Mouse (Mus musculus) liver, embryonic 12.5 days (tissue): ENCODE measurements at regions not wholly inside any gene's neighbourhood (a gene's known extent, or its start where the extent isn't known, plus 50 kb on each side); places are given as distances from the start of the nearest gene placed in this dataset.

Source experiments
- ATAC-seq: fragments of 200-750 bp; cut with Nextera tagmentation; 2 replicates; pipeline ENCODE4 v1.8.0; 2017; ENCODE audit warnings: moderate number of reproducible peaks, mild to moderate bottlenecking, moderate library complexity
- H3K27ac ChIP-seq: fragments of 300-500 bp; sonication (generic); 2 replicates; pipeline ENCODE4 v1.5.1; 2016; ENCODE audit warnings: mild to moderate bottlenecking
- H3K27me3 ChIP-seq: fragments of 300-500 bp; sonication (generic); replicated peaks from 2 replicates; pipeline ENCODE4 v1.6.1; 2016; ENCODE audit warnings: mild to moderate bottlenecking, moderate library complexity
- H3K36me3 ChIP-seq: fragments of 300-500 bp; sonication (generic); 2 replicates; pipeline ENCODE4 v1.6.1; 2016; ENCODE audit warnings: mild to moderate bottlenecking, moderate library complexity
- H3K4me1 ChIP-seq: fragments of 300-500 bp; sonication (generic); 2 replicates; pipeline ENCODE4 v1.6.1; 2016
- H3K4me2 ChIP-seq: fragments of 300-500 bp; sonication (generic); 2 replicates; pipeline ENCODE4 v1.6.1; 2016; ENCODE audit warnings: mild to moderate bottlenecking, moderate library complexity
- H3K4me3 ChIP-seq: fragments of 300-500 bp; sonication (generic); 2 replicates; pipeline ENCODE4 v1.5.1; 2016; ENCODE audit warnings: mild to moderate bottlenecking, moderate library complexity
- H3K9ac ChIP-seq: fragments of 300-500 bp; sonication (generic); 2 replicates; pipeline ENCODE4 v1.6.1; 2016; ENCODE audit warnings: mild to moderate bottlenecking, moderate library complexity
- H3K9me3 ChIP-seq: fragments of 300-500 bp; sonication (generic); replicated peaks from 2 replicates; pipeline ENCODE4 v1.6.1; 2016; ENCODE audit warnings: mild to moderate bottlenecking, moderate library complexity
- WGBS: fragments of 180-500 bp; shearing (Covaris S2); methylation state at CpG from one replicate; pipeline ENCODE4 v1.1.7; 2016; ENCODE audit not compliant: insufficient replicate concordance; 5-methylcytosine and 5-hydroxymethylcytosine counted together

DNA sequence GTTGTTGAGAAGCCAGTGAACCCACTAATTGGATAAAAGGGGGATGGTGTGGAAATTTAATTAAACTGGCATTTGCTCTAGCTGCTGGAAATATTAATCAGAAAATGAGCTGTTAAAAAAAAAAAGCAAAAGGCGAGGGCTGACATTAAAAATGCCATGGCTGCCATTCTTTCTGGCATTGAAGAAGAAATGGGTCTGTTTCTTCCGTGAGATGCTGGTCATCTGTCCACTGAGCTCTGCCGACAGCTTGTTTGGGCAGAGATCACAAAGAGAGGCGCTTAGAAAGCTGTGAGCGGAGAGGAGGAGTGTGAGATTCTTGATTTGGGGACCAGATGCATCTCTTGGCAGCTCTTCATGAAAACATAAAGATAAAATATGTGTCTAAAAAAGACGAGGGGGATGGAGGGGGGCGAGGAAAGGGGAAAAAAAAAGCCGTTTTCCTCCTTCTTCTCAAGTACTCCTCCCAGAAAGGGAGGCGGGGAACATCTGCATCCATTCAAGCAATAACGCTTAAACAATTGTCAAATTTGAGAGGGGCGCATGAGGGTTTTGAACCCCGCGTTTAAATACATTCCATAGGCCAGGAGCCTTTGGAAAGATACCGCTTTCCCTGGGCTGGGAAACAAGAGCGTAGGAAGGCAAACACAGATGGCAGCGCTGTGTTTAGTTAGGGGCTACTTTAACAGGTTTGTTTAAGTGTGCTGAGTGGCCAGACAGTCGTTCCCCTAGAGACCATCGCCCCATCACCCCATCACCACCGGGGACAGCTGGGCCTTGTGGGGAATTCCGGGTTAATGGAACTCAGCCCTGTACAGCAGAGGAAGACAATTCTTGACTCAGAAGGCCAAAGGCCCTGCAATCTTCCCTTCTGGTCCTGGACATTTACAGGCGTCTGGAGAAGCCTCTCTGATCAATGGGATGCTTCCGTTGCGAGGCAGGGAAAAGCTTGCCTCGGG lies 109.2 kb upstream of the Slit3 start:
- Histone ChIP-seq H3K9me3 (no peaks in the 10 kb centered on the region), H3K27ac (no peak overlapping the region), H3K36me3 (no peaks in the 10 kb centered on the region), H3K4me2 (no peak overlapping the region), H3K4me1 (no peaks in the 10 kb centered on the region), H3K9ac (no peak overlapping the region), H3K27me3 (0 out of 2 replicates have a peak, but pooled peaks cover 5% of the 10 kb centered on the region), H3K4me3 (no peak overlapping the region)
- ATAC-seq, result no peak
- 55% methylated on average over 24 of the region's 24 CpGs for WGBS

DNA sequence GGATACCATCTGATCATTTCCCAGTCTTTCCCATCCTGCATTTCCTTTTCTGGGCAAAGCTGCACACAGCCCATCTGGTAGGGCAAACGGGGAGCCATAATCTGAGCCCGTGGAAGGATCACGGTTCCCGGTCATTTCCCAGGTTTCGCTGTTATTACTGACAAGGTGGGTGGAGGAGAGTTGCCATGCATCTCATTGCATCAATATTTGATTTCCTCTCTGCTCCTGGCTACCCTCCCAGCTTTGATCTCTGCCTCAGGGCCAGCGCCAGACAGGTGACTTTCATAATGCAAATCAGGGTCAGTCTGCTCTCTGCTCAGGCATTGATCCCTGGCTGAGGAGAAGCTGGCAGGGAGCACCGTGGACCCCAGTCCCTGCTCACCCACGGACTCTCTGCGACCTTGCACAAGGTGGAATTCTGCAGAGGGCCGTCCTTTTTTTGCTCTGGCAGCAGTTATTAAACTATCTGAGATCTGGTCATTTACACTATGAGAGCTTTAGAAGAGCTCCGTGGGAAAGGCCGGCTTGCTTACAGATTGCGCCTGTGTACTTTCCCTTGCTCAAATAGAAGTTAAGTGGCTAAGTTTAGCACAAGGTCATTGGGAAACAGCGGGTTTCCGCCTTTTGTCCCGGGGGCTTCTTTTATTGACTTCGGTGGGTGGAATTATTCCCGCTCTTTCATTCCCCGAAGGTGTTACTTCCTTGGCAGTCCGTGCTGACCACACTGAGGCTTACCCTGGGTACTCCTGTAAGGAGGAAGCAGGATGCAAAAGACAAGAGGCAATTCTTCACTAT lies 114.1 kb upstream of the Slit3 start:
- Histone ChIP-seq H3K36me3 (no peaks in the 10 kb centered on the region), H3K27me3 (0 out of 2 replicates have a peak, but pooled peaks cover 5% of the 10 kb centered on the region), H3K4me2 (peak overlapping the region; percentile 23), H3K9ac (no peak overlapping the region), H3K27ac (no peak overlapping the region), H3K9me3 (no peaks in the 10 kb centered on the region), H3K4me1 (0 out of 2 replicates have a peak, but pooled peaks cover 6% of the 10 kb centered on the region), H3K4me3 (no peak overlapping the region)
- ATAC-seq, result peak; percentile 59
- WGBS, result 24% methylated on average over 20 of the region's 20 CpGs

DNA sequence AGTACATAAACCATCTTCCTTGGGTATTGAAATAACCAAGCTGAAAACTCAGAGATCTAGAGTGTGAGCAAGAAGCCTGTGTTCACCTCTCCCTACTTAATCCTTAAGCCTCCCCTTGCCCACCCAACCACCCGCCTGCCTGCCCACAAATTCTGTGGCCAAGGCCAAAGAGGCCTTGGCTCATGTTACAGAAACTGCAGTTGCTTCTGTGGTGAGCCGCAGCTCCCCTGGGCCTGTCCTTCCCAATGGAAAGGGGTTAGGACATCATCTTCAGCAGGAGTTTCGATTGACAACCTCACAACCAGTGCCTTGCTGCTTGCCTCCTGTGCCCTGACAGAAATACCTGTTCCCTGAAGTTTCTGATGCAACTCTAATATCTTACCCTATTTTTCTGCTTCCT lies 115.9 kb upstream of the Slit3 start:
- Histone ChIP-seq H3K27ac (no peak overlapping the region), H3K4me1 (0 out of 2 replicates have a peak, but pooled peaks cover 6% of the 10 kb centered on the region), H3K9ac (no peak overlapping the region), H3K9me3 (no peaks in the 10 kb centered on the region), H3K4me2 (no peak overlapping the region), H3K36me3 (no peaks in the 10 kb centered on the region), H3K4me3 (no peak overlapping the region), H3K27me3 (0 out of 2 replicates have a peak, but pooled peaks cover 5% of the 10 kb centered on the region)
- no peak for ATAC-seq
- 51% methylated on average over 3 of the region's 3 CpGs for WGBS

DNA sequence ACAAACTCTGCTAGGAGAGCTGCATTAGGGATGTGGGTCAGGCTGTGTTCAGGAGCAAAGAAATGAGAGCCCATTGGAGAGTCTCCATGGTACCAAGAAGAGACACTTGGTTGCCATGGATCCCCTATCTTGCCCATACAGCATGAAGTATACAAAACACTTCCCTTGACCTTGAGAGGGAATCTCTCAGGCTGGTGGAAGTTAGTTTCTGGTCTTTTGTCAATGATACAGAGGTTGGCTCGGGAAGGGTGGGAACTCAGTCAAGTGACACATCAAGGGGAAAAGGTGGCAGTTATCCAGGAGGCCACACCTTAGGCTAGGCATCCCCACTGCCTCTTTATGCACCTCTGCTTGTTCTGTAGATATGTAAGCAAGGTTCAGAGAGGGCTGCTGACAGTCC lies 116.6 kb upstream of the Slit3 start:
- 0 out of 2 replicates have a peak, but pooled peaks cover 5% of the 10 kb centered on the region for H3K27me3 ChIP-seq

DNA sequence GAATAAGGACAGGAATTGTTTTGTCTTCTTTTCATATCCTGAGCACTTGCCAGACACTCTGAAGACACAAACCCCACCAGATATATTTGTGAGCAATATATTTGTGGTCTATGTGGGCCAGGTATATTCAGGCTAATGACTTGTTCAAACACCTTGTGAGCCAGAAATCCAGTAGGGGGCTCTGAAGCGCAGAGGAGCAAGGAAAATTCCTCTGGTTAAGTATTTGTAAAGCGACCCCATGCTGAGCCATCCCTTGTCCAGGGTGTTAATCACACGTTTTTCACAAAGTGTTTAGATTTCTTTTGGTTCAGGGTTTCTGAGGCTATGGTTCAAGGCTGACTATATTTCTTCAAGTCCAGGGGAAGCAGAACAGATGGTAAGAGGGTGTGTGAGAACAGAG lies 117.1 kb upstream of the Slit3 start:
- H3K9me3 ChIP-seq, result no peaks in the 10 kb centered on the region
- 0 out of 2 replicates have a peak, but pooled peaks cover 5% of the 10 kb centered on the region for H3K27me3 ChIP-seq
- no peak overlapping the region for H3K4me2 ChIP-seq
- WGBS, result 21% methylated on average over 3 of the region's 3 CpGs
- no peak overlapping the region for H3K27ac ChIP-seq
- no peak for ATAC-seq
- no peaks in the 10 kb centered on the region for H3K36me3 ChIP-seq
- no peak overlapping the region for H3K4me3 ChIP-seq
- H3K4me1 ChIP-seq, result 0 out of 2 replicates have a peak, but pooled peaks cover 6% of the 10 kb centered on the region
- no peak overlapping the region for H3K9ac ChIP-seq

More for the DNA sequence above, 116.6 kb upstream of the Slit3 start:
- H3K4me3 ChIP-seq, result no peak overlapping the region
- no peaks in the 10 kb centered on the region for H3K36me3 ChIP-seq
- H3K9ac ChIP-seq, result no peak overlapping the region
- 0 out of 2 replicates have a peak, but pooled peaks cover 6% of the 10 kb centered on the region for H3K4me1 ChIP-seq
- no peak overlapping the region for H3K27ac ChIP-seq
- no peaks in the 10 kb centered on the region for H3K9me3 ChIP-seq
- 26% methylated on average over 1 of the region's 1 CpGs for WGBS
- H3K4me2 ChIP-seq, result no peak overlapping the region
- ATAC-seq, result no peak

DNA sequence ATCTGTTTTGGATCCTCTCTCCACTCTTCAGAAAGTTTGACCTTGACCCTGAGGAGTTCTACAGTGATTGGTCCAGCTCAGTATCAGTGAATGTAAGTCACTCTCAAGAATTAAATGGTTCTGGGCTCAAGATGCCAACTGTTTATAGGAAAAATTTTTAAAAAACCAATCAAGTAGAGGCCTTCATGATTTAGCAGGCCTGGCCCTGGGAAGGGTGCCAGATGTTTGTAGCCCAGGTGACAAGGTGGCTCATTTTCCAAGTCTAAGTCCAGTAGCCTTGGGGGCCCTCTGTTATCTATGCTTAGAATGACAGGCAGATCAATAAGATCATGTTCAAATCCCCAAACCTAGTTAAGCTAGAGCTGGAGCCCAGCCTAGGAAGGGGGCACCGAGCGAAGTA lies 123.1 kb upstream of the Slit3 start:
- no peaks in the 10 kb centered on the region for H3K4me1 ChIP-seq
- no peaks in the 10 kb centered on the region for H3K9me3 ChIP-seq
- H3K9ac ChIP-seq, result no peak overlapping the region
- H3K27ac ChIP-seq, result no peak overlapping the region
- H3K27me3 ChIP-seq, result no peaks in the 10 kb centered on the region
- no peak for ATAC-seq
- H3K4me2 ChIP-seq, result no peak overlapping the region
- no peak overlapping the region for H3K4me3 ChIP-seq
- no peaks in the 10 kb centered on the region for H3K36me3 ChIP-seq
- WGBS, result 74% methylated on average over 2 of the region's 2 CpGs

DNA sequence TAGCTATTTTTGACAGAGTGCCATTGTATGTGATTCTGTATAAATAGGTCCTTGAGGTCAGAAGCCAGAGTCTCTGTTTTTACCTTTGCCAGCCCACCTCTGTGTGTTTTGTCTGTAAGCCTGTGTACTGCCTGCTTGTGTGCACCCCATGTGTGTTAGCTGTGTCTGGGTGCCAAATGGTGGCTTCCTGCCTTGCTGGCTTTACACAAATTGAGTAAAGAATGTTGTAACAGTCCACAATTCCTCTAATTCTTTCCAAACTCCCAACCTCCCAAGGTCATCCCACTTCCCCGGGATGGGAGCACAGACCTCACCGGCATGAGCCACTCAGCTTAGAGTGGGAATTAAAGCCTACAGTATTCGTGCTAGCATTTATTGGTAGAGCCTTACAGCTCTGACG lies 125.5 kb upstream of the Slit3 start:
- H3K9ac ChIP-seq, result no peak overlapping the region
- H3K27me3 ChIP-seq, result no peaks in the 10 kb centered on the region
- no peaks in the 10 kb centered on the region for H3K4me1 ChIP-seq
- no peak overlapping the region for H3K27ac ChIP-seq
- H3K9me3 ChIP-seq, result no peaks in the 10 kb centered on the region
- WGBS, result 59% methylated on average over 4 of the region's 4 CpGs
- no peaks in the 10 kb centered on the region for H3K36me3 ChIP-seq
- no peak overlapping the region for H3K4me3 ChIP-seq
- no peak for ATAC-seq
- H3K4me2 ChIP-seq, result no peak overlapping the region

DNA sequence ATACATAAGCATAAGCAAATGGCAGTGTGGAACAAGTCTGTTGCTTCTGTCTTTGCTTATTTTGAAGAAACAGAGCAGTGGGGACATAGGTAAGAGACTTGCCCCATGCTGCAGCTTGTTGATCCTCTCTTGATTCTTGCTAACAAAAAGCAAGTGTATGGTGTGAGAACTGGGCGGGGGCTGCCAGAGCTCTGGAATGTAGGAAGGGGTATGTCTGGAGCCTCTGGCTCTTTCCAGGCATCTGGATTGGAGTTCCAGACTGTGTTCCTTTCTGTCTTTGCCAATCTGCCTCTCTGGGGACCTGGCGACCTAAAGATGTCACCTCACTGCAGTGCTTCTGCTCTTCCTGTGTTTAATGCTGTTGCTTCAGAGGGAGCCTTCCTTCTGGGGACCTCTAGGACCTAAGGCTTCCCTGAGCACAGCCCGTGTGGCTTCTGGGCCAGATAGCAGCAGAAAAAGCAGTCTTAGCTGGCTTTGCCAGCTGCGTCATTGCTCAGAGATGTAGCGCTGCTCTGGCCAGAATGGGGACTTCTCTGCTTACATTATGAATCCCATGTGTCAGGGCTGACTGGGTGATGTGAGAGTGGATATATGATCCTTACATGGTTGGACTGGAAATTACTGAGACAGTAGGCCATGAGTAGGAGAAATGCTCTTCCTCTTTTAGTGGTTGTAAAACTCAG lies 138.1 kb upstream of the Slit3 start:
- no peaks in the 10 kb centered on the region for H3K4me1 ChIP-seq
- no peaks in the 10 kb centered on the region for H3K27me3 ChIP-seq
- no peak for ATAC-seq
- H3K9me3 ChIP-seq, result no peaks in the 10 kb centered on the region
- H3K4me3 ChIP-seq, result no peak overlapping the region
- H3K9ac ChIP-seq, result no peak overlapping the region
- no peak overlapping the region for H3K27ac ChIP-seq
- 53% methylated on average over 5 of the region's 5 CpGs for WGBS
- H3K36me3 ChIP-seq, result no peaks in the 10 kb centered on the region
- no peak overlapping the region for H3K4me2 ChIP-seq

DNA sequence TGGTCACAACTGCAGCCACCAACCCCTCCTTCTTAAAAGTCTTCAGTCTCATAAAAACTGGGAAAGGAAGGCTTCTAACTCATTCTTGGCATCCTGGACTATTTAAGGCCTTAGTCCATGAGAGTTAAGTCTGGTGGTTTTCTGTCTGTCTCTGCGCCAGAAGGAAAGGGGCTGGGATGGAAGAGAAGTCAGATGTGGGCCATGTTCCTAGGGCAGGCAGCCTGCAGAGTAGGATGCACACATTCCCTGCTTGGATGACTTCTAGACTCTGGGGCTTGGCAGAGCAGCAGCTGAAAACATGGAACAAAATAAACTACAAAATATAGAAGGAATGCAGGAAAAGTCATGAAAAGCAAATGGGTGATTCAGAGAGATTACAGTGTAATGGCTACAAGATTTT lies 140.8 kb upstream of the Slit3 start:
- Histone ChIP-seq H3K4me3 (no peak overlapping the region), H3K36me3 (no peaks in the 10 kb centered on the region), H3K27me3 (no peaks in the 10 kb centered on the region), H3K4me1 (no peaks in the 10 kb centered on the region), H3K9me3 (no peaks in the 10 kb centered on the region), H3K27ac (no peak overlapping the region), H3K4me2 (no peak overlapping the region), H3K9ac (no peak overlapping the region)
- WGBS, result 67% methylated on average over 1 of the region's 1 CpGs
- ATAC-seq, result no peak

DNA sequence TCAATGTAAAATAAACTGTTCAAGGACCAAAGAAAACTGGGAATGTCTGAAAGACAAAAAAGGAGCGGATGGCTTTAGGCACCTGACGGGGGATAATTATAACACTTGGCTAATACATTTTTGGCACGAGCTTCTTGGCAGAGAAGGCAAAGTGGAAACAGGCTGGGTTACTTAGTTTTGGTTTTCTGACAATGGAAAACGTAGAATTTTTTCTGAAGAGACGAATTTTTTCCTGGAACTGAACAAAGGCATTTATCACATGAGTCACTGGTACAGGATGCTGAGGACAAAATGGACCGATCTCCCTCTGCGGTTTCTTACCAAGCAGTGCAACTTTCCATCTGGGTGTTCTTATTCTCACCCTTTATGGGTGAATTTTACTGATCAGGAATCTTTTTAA lies 143.2 kb upstream of the Slit3 start:
- WGBS, result 70% methylated on average over 7 of the region's 7 CpGs
- no peak for ATAC-seq
- Histone ChIP-seq H3K27me3 (no peaks in the 10 kb centered on the region), H3K4me3 (no peak overlapping the region), H3K9me3 (no peaks in the 10 kb centered on the region), H3K4me1 (no peaks in the 10 kb centered on the region), H3K36me3 (no peaks in the 10 kb centered on the region), H3K4me2 (no peak overlapping the region), H3K9ac (no peak overlapping the region), H3K27ac (no peak overlapping the region)

DNA sequence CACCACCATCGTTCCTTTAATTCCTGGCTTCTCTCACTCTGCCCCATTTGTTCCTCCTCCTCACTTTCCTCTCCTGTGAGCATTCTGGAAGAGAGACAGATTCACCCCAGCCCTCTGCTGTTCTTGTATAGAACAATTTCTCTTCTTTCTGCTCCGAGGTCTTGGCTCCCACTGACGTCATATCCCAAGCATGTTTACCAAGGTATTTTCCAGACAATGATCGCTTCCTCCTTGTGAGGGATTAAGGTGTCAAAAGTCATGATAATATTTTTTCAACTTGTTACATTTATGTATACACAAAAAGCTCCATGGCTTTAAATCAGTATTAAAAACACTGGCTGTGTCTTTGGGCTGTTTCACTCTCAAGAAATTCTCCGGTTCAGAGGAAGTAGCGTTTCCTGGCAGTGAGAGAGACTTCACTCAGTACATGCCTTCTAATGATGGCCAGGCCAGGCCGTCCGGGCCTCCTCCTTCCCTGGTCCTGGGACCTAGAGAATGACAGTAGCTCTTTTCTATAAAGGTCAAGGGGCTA lies 142.4 kb upstream of the Spdl1 start:
- Histone ChIP-seq H3K4me1 (no peaks in the 10 kb centered on the region), H3K4me3 (no peak overlapping the region), H3K27ac (no peak overlapping the region), H3K9me3 (no peaks in the 10 kb centered on the region), H3K36me3 (no peaks in the 10 kb centered on the region), H3K27me3 (no peaks in the 10 kb centered on the region), H3K4me2 (no peak overlapping the region), H3K9ac (no peak overlapping the region)
- 49% methylated on average over 8 of the region's 8 CpGs for WGBS
- ATAC-seq, result no peak
